Mouse (Mus musculus): ENCODE measurements at regions not wholly inside any gene's neighbourhood (a gene's known extent, or its start where the extent isn't known, plus 50 kb on each side); places are given as distances from the start of the nearest gene placed in this dataset.
A peak's percentile ranks its signal among the peaks of the same experiment; 100 is the strongest.

DNA sequence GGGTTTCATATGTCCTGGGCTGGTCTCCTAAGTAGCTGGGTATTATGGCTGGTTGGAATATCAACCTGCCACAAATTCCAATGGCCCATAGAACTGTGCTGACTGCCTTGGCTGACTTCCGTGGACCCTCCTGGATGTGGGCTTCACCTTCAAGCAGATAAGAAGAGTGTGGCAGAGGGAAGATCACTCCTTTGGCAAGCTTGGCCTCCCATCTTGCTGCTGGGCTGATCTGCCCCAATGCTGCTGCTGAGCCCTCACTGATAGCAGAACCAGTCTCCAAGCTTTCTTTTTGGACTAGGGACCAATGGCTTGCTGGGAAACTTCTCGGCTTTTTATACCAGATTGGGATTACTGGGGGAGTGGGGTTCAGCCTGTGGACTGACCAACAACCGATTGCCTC is 65.6 kb upstream of the Hdhd5 start:
- ATAC-seq (replicated peaks; ENCODE audit: low FRiP score, low TSS enrichment, low read depth) (no peak), DNase-seq (ENCODE audit: low spot score) (no peak)
- peaks cover 8% of the 10 kb centered on the region for H3K4me1 ChIP-seq (replicated peaks; ENCODE audit: control insufficient read depth, insufficient read depth, low read length)
- no peak overlapping the region for H3K4me3 ChIP-seq (ENCODE audit: low read depth, low read length)
- H3K27ac ChIP-seq (ENCODE audit: low read depth), result no peak overlapping the region
- no peaks in the 10 kb centered on the region for H3K9me3 ChIP-seq (ENCODE audit: control insufficient read depth, low read length)
- no peaks in the 10 kb centered on the region for H3K36me3 ChIP-seq (ENCODE audit: control insufficient read depth, insufficient read depth, low read length)
- H3K9ac ChIP-seq (ENCODE audit: low read length), result no peak overlapping the region
- no peaks in the 10 kb centered on the region for H3K27me3 ChIP-seq (replicated peaks; ENCODE audit: control insufficient read depth, insufficient read depth, low read length)
- H3K4me2 ChIP-seq (ENCODE audit: low read length), result no peak overlapping the region
- 89% methylated on average over 3 of the region's 3 CpGs for WGBS

- 90% methylated on average over 8 of the region's 8 CpGs for WGBS
- ATAC-seq (replicated peaks; ENCODE audit: low FRiP score, low TSS enrichment, low read depth), result no peak
Measured at GRCm38 (mm10) chr6:120594463-120594862, 63.3 kb upstream of the Hdhd5 start.

DNA sequence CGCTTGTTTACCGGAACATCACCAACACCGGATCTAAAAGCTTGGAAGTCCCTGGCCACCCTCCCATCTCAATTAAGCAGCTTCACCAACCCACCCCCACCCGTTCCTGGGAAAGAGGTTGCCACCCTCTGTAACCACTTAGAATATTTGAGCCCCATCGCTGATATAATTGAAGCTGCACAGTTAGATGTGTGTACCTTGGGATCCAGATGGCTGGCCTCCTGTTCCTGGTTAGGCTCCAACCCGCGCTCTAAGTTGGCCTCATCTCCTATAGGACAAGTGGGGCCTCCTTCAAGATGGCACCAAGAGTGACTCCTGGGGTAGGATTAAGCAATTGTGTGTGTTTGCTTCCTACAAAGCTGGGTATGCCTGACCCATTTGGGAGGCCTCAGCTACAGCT is 61.6 kb upstream of the Hdhd5 start:
- no peak; the same call in 1 of the 2 replicates for ATAC-seq (replicated peaks; ENCODE audit: low FRiP score, low TSS enrichment, low read depth)
- Histone ChIP-seq H3K9ac (ENCODE audit: low read length) (no peak overlapping the region), H3K4me2 (ENCODE audit: low read length) (no peak overlapping the region), H3K4me3 (ENCODE audit: low read depth, low read length) (no peak overlapping the region), H3K27ac (ENCODE audit: low read depth) (no peak overlapping the region; the same call in 1 of the 2 replicates), H3K4me1 (replicated peaks; ENCODE audit: control insufficient read depth, insufficient read depth, low read length) (peaks cover 11% of the 10 kb centered on the region), H3K9me3 (ENCODE audit: control insufficient read depth, low read length) (no peaks in the 10 kb centered on the region), H3K36me3 (ENCODE audit: control insufficient read depth, insufficient read depth, low read length) (no peaks in the 10 kb centered on the region), H3K27me3 (replicated peaks; ENCODE audit: control insufficient read depth, insufficient read depth, low read length) (no peaks in the 10 kb centered on the region)
- no peak for DNase-seq (ENCODE audit: low spot score)
- WGBS, result 36% methylated on average over 7 of the region's 7 CpGs

More at GRCm38 (mm10) chr6:120594463-120594862, 63.3 kb upstream of the Hdhd5 start:
- DNase-seq (ENCODE audit: low spot score), result no peak
- H3K27ac ChIP-seq (ENCODE audit: low read depth), result no peak overlapping the region
- no peaks in the 10 kb centered on the region for H3K9me3 ChIP-seq (ENCODE audit: control insufficient read depth, low read length)
- H3K4me3 ChIP-seq (ENCODE audit: low read depth, low read length), result no peak overlapping the region
- no peak overlapping the region for H3K4me2 ChIP-seq (ENCODE audit: low read length)
- H3K36me3 ChIP-seq (ENCODE audit: control insufficient read depth, insufficient read depth, low read length), result no peaks in the 10 kb centered on the region
- H3K4me1 ChIP-seq (replicated peaks; ENCODE audit: control insufficient read depth, insufficient read depth, low read length), result peaks cover 11% of the 10 kb centered on the region
- H3K9ac ChIP-seq (ENCODE audit: low read length), result no peak overlapping the region
- no peaks in the 10 kb centered on the region for H3K27me3 ChIP-seq (replicated peaks; ENCODE audit: control insufficient read depth, insufficient read depth, low read length)

GRCm38 (mm10) chr6:120592031-120592681 is 61.0 kb upstream of the Hdhd5 start:
- WGBS, result 6% methylated on average over 17 of the region's 17 CpGs
- no peak overlapping the region for H3K9ac ChIP-seq (ENCODE audit: low read length)
- peaks cover 11% of the 10 kb centered on the region for H3K4me1 ChIP-seq (replicated peaks; ENCODE audit: control insufficient read depth, insufficient read depth, low read length)
- peak overlapping the region; percentile 31 for H3K4me2 ChIP-seq (ENCODE audit: low read length)
- no peak overlapping the region for H3K4me3 ChIP-seq (ENCODE audit: low read depth, low read length)
- H3K36me3 ChIP-seq (ENCODE audit: control insufficient read depth, insufficient read depth, low read length), result no peaks in the 10 kb centered on the region
- peak overlapping the region; percentile 43; the same call in 1 of the 2 replicates for H3K27ac ChIP-seq (ENCODE audit: low read depth)
- H3K27me3 ChIP-seq (replicated peaks; ENCODE audit: control insufficient read depth, insufficient read depth, low read length), result no peaks in the 10 kb centered on the region
- DNase-seq (ENCODE audit: low spot score) (peak; percentile 64), ATAC-seq (replicated peaks; ENCODE audit: low FRiP score, low TSS enrichment, low read depth) (peak; percentile 74)
- H3K9me3 ChIP-seq (ENCODE audit: control insufficient read depth, low read length), result no peaks in the 10 kb centered on the region

DNA sequence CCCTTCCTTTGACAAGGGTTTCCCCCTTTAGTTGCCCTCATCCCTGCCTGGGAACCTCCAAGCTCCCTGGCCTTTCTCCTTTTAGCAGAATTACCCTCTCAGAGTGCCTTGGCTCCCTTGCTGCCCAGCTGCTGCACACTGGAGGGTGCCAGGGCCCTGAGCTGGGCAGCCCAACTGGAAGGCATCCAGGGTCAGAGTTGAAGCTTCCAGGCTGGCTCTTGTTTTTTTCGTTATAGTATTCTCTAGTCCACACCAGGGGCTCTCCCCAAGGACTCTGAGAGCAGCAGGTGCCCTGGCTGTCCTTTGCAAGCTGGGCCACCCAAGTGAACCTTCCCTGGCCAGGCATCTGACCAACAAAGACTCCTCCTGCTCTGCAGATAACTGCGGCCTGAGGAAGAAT is 59.1 kb upstream of the Hdhd5 start:
- H3K36me3 ChIP-seq (ENCODE audit: control insufficient read depth, insufficient read depth, low read length), result no peaks in the 10 kb centered on the region
- DNase-seq (ENCODE audit: low spot score) (no peak), ATAC-seq (replicated peaks; ENCODE audit: low FRiP score, low TSS enrichment, low read depth) (no peak)
- no peak overlapping the region for H3K4me2 ChIP-seq (ENCODE audit: low read length)
- no peaks in the 10 kb centered on the region for H3K27me3 ChIP-seq (replicated peaks; ENCODE audit: control insufficient read depth, insufficient read depth, low read length)
- H3K4me1 ChIP-seq (replicated peaks; ENCODE audit: control insufficient read depth, insufficient read depth, low read length), result peaks cover 15% of the 10 kb centered on the region
- H3K9me3 ChIP-seq (ENCODE audit: control insufficient read depth, low read length), result no peaks in the 10 kb centered on the region
- no peak overlapping the region for H3K27ac ChIP-seq (ENCODE audit: low read depth)
- H3K4me3 ChIP-seq (ENCODE audit: low read depth, low read length), result no peak overlapping the region
- 69% methylated on average over 2 of the region's 2 CpGs for WGBS
- H3K9ac ChIP-seq (ENCODE audit: low read length), result no peak overlapping the region

GRCm38 (mm10) chr6:120588701-120589659 is 57.9 kb upstream of the Hdhd5 start:
- Histone ChIP-seq H3K27me3 (replicated peaks; ENCODE audit: control insufficient read depth, insufficient read depth, low read length) (no peaks in the 10 kb centered on the region), H3K4me3 (ENCODE audit: low read depth, low read length) (no peak overlapping the region), H3K36me3 (ENCODE audit: control insufficient read depth, insufficient read depth, low read length) (no peaks in the 10 kb centered on the region), H3K9me3 (ENCODE audit: control insufficient read depth, low read length) (no peaks in the 10 kb centered on the region), H3K4me1 (replicated peaks; ENCODE audit: control insufficient read depth, insufficient read depth, low read length) (peaks cover 15% of the 10 kb centered on the region), H3K4me2 (ENCODE audit: low read length) (no peak overlapping the region), H3K27ac (ENCODE audit: low read depth) (no peak overlapping the region), H3K9ac (ENCODE audit: low read length) (no peak overlapping the region)
- no peak for DNase-seq (ENCODE audit: low spot score)
- WGBS, result 83% methylated on average over 11 of the region's 11 CpGs
- no peak for ATAC-seq (replicated peaks; ENCODE audit: low FRiP score, low TSS enrichment, low read depth)

GRCm38 (mm10) chr6:120585941-120586280 is 54.8 kb upstream of the Hdhd5 start:
- no peak overlapping the region for H3K4me3 ChIP-seq (ENCODE audit: low read depth, low read length)
- H3K4me1 ChIP-seq (replicated peaks; ENCODE audit: control insufficient read depth, insufficient read depth, low read length), result peaks cover 4% of the 10 kb centered on the region
- H3K27me3 ChIP-seq (replicated peaks; ENCODE audit: control insufficient read depth, insufficient read depth, low read length), result no peaks in the 10 kb centered on the region
- H3K9ac ChIP-seq (ENCODE audit: low read length), result no peak overlapping the region
- H3K27ac ChIP-seq (ENCODE audit: low read depth), result no peak overlapping the region
- DNase-seq (ENCODE audit: low spot score), result no peak
- 66% methylated on average over 2 of the region's 2 CpGs for WGBS
- no peak for ATAC-seq (replicated peaks; ENCODE audit: low FRiP score, low TSS enrichment, low read depth)
- H3K9me3 ChIP-seq (ENCODE audit: control insufficient read depth, low read length), result no peaks in the 10 kb centered on the region
- no peaks in the 10 kb centered on the region for H3K36me3 ChIP-seq (ENCODE audit: control insufficient read depth, insufficient read depth, low read length)
- H3K4me2 ChIP-seq (ENCODE audit: low read length), result no peak overlapping the region

GRCm38 (mm10) chr6:120585118-120585940 is 54.2 kb upstream of the Hdhd5 start:
- 42% methylated on average over 9 of the region's 9 CpGs for WGBS
- ATAC-seq (replicated peaks; ENCODE audit: low FRiP score, low TSS enrichment, low read depth) (no peak), DNase-seq (ENCODE audit: low spot score) (no peak)
- H3K4me2 ChIP-seq (ENCODE audit: low read length), result no peak overlapping the region
- H3K9ac ChIP-seq (ENCODE audit: low read length), result no peak overlapping the region
- H3K4me3 ChIP-seq (ENCODE audit: low read depth, low read length), result no peak overlapping the region
- no peaks in the 10 kb centered on the region for H3K9me3 ChIP-seq (ENCODE audit: control insufficient read depth, low read length)
- H3K27ac ChIP-seq (ENCODE audit: low read depth), result no peak overlapping the region
- peaks cover 8% of the 10 kb centered on the region for H3K4me1 ChIP-seq (replicated peaks; ENCODE audit: control insufficient read depth, insufficient read depth, low read length)
- H3K27me3 ChIP-seq (replicated peaks; ENCODE audit: control insufficient read depth, insufficient read depth, low read length), result no peaks in the 10 kb centered on the region
- H3K36me3 ChIP-seq (ENCODE audit: control insufficient read depth, insufficient read depth, low read length), result no peaks in the 10 kb centered on the region
